Mouse (Mus musculus) heart, embryonic 11.5 days (tissue): ENCODE results near the gene Hebp1. TPM values are rescaled to one million over a fixed set of nuclear protein-coding genes. Genes with fewer than 3 reads are reported as not detected.
A peak's percentile ranks its signal among the peaks of the same experiment; 100 is the strongest.

Source experiments
- ATAC-seq: fragments of 200-750 bp; cut with Nextera tagmentation; replicated peaks from 2 replicates; pipeline ENCODE4 v1.8.0; 2017; ENCODE audit warnings: moderate library complexity; ENCODE audit not compliant: insufficient number of reproducible peaks, low FRiP score, low TSS enrichment
- H3K27ac ChIP-seq: fragments of 300-500 bp; sonication (generic); 2 replicates; pipeline ENCODE4 v1.5.1; 2014; ENCODE audit warnings: mild to moderate bottlenecking, low read depth, low read length
- H3K27me3 ChIP-seq: fragments of 300-500 bp; sonication (generic); 2 replicates; pipeline ENCODE4 v1.6.1; 2014; ENCODE audit warnings: mild to moderate bottlenecking, low read length, mixed read lengths; ENCODE audit not compliant: control insufficient read depth, insufficient read depth
- H3K36me3 ChIP-seq: fragments of 300-500 bp; sonication (generic); 2 replicates; pipeline ENCODE4 v1.6.1; 2014; ENCODE audit warnings: mild to moderate bottlenecking, low read length, moderate library complexity, mixed read lengths; ENCODE audit not compliant: control insufficient read depth, insufficient read depth
- H3K4me1 ChIP-seq: fragments of 300-500 bp; sonication (generic); 2 replicates; pipeline ENCODE4 v1.6.1; 2014; ENCODE audit warnings: low read length; ENCODE audit not compliant: control insufficient read depth, insufficient read depth
- H3K4me2 ChIP-seq: fragments of 300-500 bp; sonication (generic); 2 replicates; pipeline ENCODE4 v1.6.1; 2014; ENCODE audit warnings: mild to moderate bottlenecking, moderate library complexity
- H3K4me3 ChIP-seq: fragments of 300-500 bp; sonication (generic); 2 replicates; pipeline ENCODE4 v1.5.1; 2014; ENCODE audit warnings: low read depth, low read length
- H3K9ac ChIP-seq: fragments of 300-500 bp; sonication (generic); 2 replicates; pipeline ENCODE4 v1.6.1; 2014; ENCODE audit warnings: mild to moderate bottlenecking, low read depth, low read length, moderate library complexity
- H3K9me3 ChIP-seq: fragments of 300-500 bp; sonication (generic); replicated peaks from 2 replicates; pipeline ENCODE4 v1.6.1; 2016; ENCODE audit warnings: low read length; ENCODE audit not compliant: control insufficient read depth
- WGBS: fragments of 180-500 bp; shearing (Covaris S2); extraction: QIAGEN DNeasy Blood & Tissue Kit; methylation state at CpG from one replicate; pipeline ENCODE4 v1.1.7; 2014; ENCODE audit not compliant: insufficient replicate concordance; 5-methylcytosine and 5-hydroxymethylcytosine counted together
- polyA plus RNA-seq: library from polyadenylated mRNA; unstranded; fragments of >200 nt; fragmentation: Nextera tagmentation; extraction: Ambion mirVana; gene quantifications from 2 replicates; pipeline ENCODE4 v1.2.1, GENCODE M21; 2014

The Hebp1 gene
- polyA plus RNA-seq, 1 experiment from 2014 or later = 15.2 TPM

GRCm38 (mm10) chr6:135138207-135138606, 59.6 kb downstream of the Hebp1 start:
- 70% methylated on average over 7 of the region's 7 CpGs for WGBS
- H3K27ac ChIP-seq = no peak overlapping the region
- no peaks in the 10 kb centered on the region for H3K27me3 ChIP-seq
- H3K9me3 ChIP-seq = no peaks in the 10 kb centered on the region
- H3K36me3 ChIP-seq = no peaks in the 10 kb centered on the region
- H3K4me2 ChIP-seq = no peak overlapping the region
- ATAC-seq = no peak
- no peak overlapping the region for H3K9ac ChIP-seq
- H3K4me3 ChIP-seq = no peak overlapping the region
- peaks cover 14% of the 10 kb centered on the region for H3K4me1 ChIP-seq

GRCm38 (mm10) chr6:135137736-135138135, 60.1 kb downstream of the Hebp1 start:
- WGBS = 78% methylated on average over 9 of the region's 9 CpGs
- H3K27me3 ChIP-seq = no peaks in the 10 kb centered on the region
- ATAC-seq = no peak

GRCm38 (mm10) chr6:135136439-135137161, 61.2 kb downstream of the Hebp1 start:
- no peaks in the 10 kb centered on the region for H3K36me3 ChIP-seq
- 0 out of 2 replicates have a peak overlapping the region, but pooled peaks have one; percentile 34 for H3K9ac ChIP-seq
- peak overlapping the region; percentile 22; the same call in 1 of the 2 replicates for H3K27ac ChIP-seq
- no peaks in the 10 kb centered on the region for H3K27me3 ChIP-seq
- peak; percentile 61; the same call in 1 of the 2 replicates for ATAC-seq
- no peak overlapping the region for H3K4me3 ChIP-seq
- H3K4me2 ChIP-seq = peak overlapping the region; percentile 31
- H3K9me3 ChIP-seq = no peaks in the 10 kb centered on the region
- peaks cover 14% of the 10 kb centered on the region for H3K4me1 ChIP-seq
- 18% methylated on average over 11 of the region's 11 CpGs for WGBS

More at GRCm38 (mm10) chr6:135137736-135138135, 60.1 kb downstream of the Hebp1 start:
- Histone ChIP-seq H3K36me3 (no peaks in the 10 kb centered on the region), H3K4me1 (peaks cover 14% of the 10 kb centered on the region), H3K9ac (no peak overlapping the region), H3K9me3 (no peaks in the 10 kb centered on the region), H3K4me3 (no peak overlapping the region), H3K4me2 (no peak overlapping the region), H3K27ac (no peak overlapping the region)

GRCm38 (mm10) chr6:135135735-135136134, 62.1 kb downstream of the Hebp1 start:
- Histone ChIP-seq H3K4me2 (no peak overlapping the region), H3K9ac (no peak overlapping the region), H3K27me3 (no peaks in the 10 kb centered on the region), H3K4me3 (no peak overlapping the region), H3K9me3 (no peaks in the 10 kb centered on the region), H3K4me1 (peaks cover 11% of the 10 kb centered on the region), H3K36me3 (no peaks in the 10 kb centered on the region), H3K27ac (no peak overlapping the region)
- 72% methylated on average over 4 of the region's 4 CpGs for WGBS
- no peak for ATAC-seq

GRCm38 (mm10) chr6:135133486-135133885, 64.3 kb downstream of the Hebp1 start:
- Histone ChIP-seq H3K36me3 (no peaks in the 10 kb centered on the region), H3K27me3 (no peaks in the 10 kb centered on the region), H3K4me3 (no peak overlapping the region), H3K4me1 (peaks cover 11% of the 10 kb centered on the region), H3K27ac (no peak overlapping the region), H3K4me2 (no peak overlapping the region), H3K9ac (no peak overlapping the region), H3K9me3 (no peaks in the 10 kb centered on the region)
- 92% methylated on average over 9 of the region's 9 CpGs for WGBS
- no peak for ATAC-seq

DNA sequence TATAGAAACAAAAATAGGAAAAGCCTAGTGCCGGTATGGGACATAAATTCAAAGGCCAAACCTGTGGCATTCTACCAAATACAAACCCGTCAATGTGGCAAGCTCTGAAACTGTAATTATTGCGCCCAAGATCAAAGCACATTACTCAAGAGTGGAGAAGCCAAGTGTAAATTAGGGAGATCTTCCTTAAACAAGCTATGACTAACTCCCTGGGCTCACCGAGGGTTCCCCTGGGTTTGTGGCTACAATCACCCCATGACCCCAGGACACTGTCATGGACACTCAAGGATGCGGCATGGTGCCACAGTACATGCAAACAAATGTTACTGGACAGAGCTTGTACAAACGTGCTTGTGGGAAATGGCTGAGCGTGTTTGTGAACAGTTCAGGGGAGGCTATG, 64.7 kb downstream of the Hebp1 start:
- no peak overlapping the region for H3K9ac ChIP-seq
- no peak overlapping the region for H3K4me3 ChIP-seq
- ATAC-seq = no peak
- 87% methylated on average over 7 of the region's 7 CpGs for WGBS
- no peak overlapping the region for H3K27ac ChIP-seq
- H3K36me3 ChIP-seq = no peaks in the 10 kb centered on the region
- H3K9me3 ChIP-seq = no peaks in the 10 kb centered on the region
- no peaks in the 10 kb centered on the region for H3K27me3 ChIP-seq
- H3K4me2 ChIP-seq = no peak overlapping the region
- H3K4me1 ChIP-seq = peaks cover 11% of the 10 kb centered on the region

DNA sequence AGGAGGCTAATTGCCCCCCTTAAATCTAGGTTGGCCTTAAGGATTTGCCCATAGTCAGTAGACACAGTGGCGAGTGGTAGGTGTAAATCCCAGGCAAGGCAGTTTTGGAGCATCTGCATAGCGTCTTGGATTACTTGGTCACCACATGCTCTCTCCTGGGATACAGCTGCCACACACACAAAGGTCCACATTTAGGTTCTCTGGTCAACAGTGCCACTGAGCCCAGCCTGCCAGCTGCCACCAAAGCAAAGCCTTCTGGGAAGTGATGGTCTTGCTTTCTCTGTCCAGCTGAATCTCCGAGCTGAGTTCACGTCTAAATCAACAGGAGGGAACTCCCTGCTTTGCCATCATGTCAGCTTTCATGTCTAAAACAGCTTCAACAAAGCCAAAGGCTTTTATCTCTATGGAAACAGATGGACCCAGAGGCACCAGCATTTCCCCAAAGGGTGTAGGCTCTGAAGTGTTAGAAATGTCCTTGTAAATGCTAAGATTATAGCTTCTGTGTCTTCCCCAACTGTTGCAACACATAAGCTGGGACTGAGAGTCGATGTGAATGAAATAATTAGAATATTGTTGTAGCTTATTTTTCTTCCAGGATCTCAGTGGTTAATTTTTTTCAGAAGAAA, 73.0 kb downstream of the Hebp1 start:
- Histone ChIP-seq H3K4me3 (no peak overlapping the region), H3K4me2 (no peak overlapping the region), H3K9ac (no peak overlapping the region), H3K27me3 (no peaks in the 10 kb centered on the region), H3K4me1 (no peaks in the 10 kb centered on the region), H3K9me3 (no peaks in the 10 kb centered on the region), H3K27ac (no peak overlapping the region), H3K36me3 (no peaks in the 10 kb centered on the region)
- ATAC-seq = no peak
- WGBS = 63% methylated on average over 5 of the region's 5 CpGs

DNA sequence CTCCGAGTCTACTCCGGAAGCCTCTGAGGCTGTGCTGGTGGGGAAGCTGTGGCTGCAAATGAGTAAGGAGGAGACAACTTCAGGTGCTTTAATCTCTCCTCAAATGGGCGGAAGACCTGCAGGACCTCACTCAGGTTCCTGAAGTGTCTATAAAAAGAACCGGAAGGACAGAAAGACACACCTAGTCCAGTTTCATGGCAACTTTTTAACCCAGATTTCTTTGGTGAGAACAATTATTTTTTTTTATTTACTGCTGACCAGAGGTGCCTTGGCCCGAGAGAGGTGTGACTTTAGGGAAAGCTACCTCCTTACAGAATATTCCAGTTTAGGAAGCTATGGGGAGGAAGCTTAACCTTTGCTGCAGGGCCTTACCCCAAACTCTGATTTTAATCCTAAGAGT, 79.6 kb downstream of the Hebp1 start, which contains the start of gene Gprc5d:
Gene Gprc5d, minus strand, starts transcription at position 101 of the 400 bp plus-strand sequence.
- Histone ChIP-seq H3K4me3 (no peak within 1 kb of the TSS), H3K9me3 (no peaks in the 10 kb centered on the region), H3K4me1 (no peaks in the 10 kb centered on the region), H3K4me2 (no peak within 1 kb of the TSS), H3K36me3 (no peaks in the 10 kb centered on the region), H3K27ac (no peak within 1 kb of the TSS), H3K27me3 (no peaks in the 10 kb centered on the region), H3K9ac (no peak within 1 kb of the TSS)
- 80% methylated on average over 5 of the region's 5 CpGs for WGBS
- ATAC-seq = no peak
